Mouse (Mus musculus) testis, adult 2 months (tissue): ENCODE results near the gene Zmynd10. TPM values are rescaled to one million over a fixed set of nuclear protein-coding genes. Genes with fewer than 3 reads are reported as not detected.

Source experiments
- H3K27ac ChIP-seq: fragments of 200-500 bp; 2 replicates; pipeline ENCODE4 v1.5.1; 2012; ENCODE audit warnings: low read depth, low read length; ENCODE audit not compliant: control insufficient read depth, insufficient read depth
- H3K27me3 ChIP-seq: fragments of 200-500 bp; 2 replicates; pipeline ENCODE4 v1.6.1; 2012; ENCODE audit warnings: mild to moderate bottlenecking, low read length, moderate library complexity; ENCODE audit not compliant: control insufficient read depth, insufficient read depth
- H3K36me3 ChIP-seq: fragments of 200-500 bp; 2 replicates; pipeline ENCODE4 v1.6.1; 2012; ENCODE audit warnings: mild to moderate bottlenecking, low read length; ENCODE audit not compliant: control insufficient read depth, insufficient read depth
- H3K4me1 ChIP-seq: fragments of 200-500 bp; 2 replicates; pipeline ENCODE4 v1.6.1; 2012; ENCODE audit warnings: low read length; ENCODE audit not compliant: control insufficient read depth, insufficient read depth
- H3K4me3 ChIP-seq: fragments of 200-500 bp; 2 replicates; pipeline ENCODE4 v1.5.1; 2012; ENCODE audit warnings: low read depth, mild to moderate bottlenecking, low read length, moderate library complexity, mixed read lengths; ENCODE audit not compliant: control insufficient read depth
- CTCF ChIP-seq: fragments of 200-500 bp; IDR thresholded peaks from 2 replicates; pipeline ENCODE4 v1.5.1; 2012; ENCODE audit warnings: low read depth, mild to moderate bottlenecking, inconsistent platforms, low read length, moderate library complexity; ENCODE audit not compliant: control insufficient read depth, insufficient read depth, insufficient replicate concordance
- POLR2A ChIP-seq: fragments of 200-500 bp; IDR thresholded peaks from 2 replicates; pipeline ENCODE4 v1.6.1; 2012; ENCODE audit warnings: low read depth, mild to moderate bottlenecking, inconsistent platforms, low read length, moderate library complexity; ENCODE audit not compliant: control insufficient read depth
- polyA plus RNA-seq: library from polyadenylated mRNA; depleted of rRNA; stranded (reverse); fragments of >200 nt; gene quantifications from 2 replicates; pipeline ENCODE4 v1.2.3, GENCODE M21; 2012

The Zmynd10 gene
- polyA plus RNA-seq, 1 experiment, result 245 TPM

DNA sequence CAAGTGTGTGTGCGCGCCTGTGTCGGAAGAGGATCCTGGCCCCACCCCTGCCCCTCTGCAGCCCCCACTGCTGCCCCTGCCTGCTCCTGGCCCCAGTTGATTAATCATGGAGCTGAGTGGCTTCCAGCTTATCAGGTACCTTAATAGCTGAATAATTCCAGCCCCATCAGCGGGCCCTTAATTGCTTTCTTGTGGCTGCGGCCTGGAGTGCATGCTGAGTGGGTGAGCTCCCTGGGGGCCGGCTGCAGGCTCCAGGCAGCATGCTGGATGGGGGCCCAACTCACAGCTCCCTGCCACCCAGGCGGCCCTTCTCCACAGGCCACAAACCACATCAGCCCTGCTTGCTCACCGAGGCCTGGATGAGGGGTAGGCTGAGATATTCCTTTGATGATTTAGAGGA is 35.7 kb upstream of the Zmynd10 start:
- TF ChIP-seq POLR2A, result no peak
- H3K4me1 ChIP-seq, result no peaks in the 10 kb centered on the region
- no peak overlapping the region for H3K27ac ChIP-seq

DNA sequence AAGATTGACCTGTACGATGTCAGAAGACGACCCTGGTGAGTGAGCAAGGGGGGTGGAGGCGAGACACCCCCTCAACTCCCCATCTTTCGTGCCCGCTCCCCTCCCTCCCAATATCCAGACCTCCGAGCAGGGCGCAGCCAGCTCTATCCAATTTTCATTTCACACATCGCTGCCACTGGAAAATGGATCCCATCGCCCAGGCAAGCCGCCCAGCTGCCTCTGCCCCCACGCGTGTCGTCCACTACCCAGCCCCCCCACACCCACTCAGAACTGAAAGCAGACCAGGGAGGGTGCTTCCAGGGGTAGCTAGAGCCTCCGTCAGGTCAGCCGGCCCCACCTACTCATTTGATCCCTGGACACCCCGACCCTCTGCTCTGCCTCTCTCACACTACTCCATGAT is 34.8 kb upstream of the Zmynd10 start:
- H3K36me3 ChIP-seq, result no peaks in the 10 kb centered on the region
- no peaks in the 10 kb centered on the region for H3K27me3 ChIP-seq
- no peak overlapping the region for H3K4me3 ChIP-seq
- no peak for TF ChIP-seq CTCF
- no peak for TF ChIP-seq POLR2A
- no peak overlapping the region for H3K27ac ChIP-seq
- H3K4me1 ChIP-seq, result no peaks in the 10 kb centered on the region

More for the DNA sequence above, 35.7 kb upstream of the Zmynd10 start:
- Histone ChIP-seq H3K4me3 (no peak overlapping the region), H3K27me3 (no peaks in the 10 kb centered on the region), H3K36me3 (no peaks in the 10 kb centered on the region)

DNA sequence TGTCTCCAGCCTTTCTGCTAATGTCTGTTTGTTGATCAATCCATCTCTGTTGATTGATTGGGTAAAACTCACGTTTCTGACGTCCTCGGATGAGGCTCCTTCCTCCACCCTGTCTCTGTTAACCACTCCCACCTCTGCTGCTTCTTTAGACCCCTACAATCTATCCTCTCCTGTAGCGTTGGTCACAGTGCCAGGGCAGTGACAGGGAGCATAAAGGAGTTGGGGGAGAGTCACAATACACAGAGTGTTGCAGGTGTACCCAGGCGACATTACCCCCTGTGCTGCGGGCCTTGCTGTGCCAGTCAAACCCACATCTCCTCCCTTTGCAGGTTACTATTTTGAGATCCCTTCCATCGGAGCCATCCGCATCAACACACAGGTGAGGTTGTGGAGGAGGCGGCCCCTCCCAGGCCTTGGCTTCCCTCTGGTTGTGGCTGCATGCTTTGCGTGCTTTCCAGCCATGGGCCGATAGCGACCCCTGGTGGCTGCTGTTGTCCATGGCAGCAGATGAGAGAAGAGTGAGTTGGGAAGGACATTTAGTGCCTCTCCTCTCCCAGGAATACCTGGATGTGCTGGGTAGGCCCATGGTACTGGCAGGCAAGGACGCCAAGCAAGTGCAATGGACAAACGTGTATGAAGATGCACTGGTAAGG is 32.7 kb upstream of the Zmynd10 start:
- Histone ChIP-seq H3K4me1 (no peaks in the 10 kb centered on the region), H3K27me3 (no peaks in the 10 kb centered on the region), H3K36me3 (no peaks in the 10 kb centered on the region), H3K4me3 (no peak overlapping the region), H3K27ac (no peak overlapping the region)
- TF ChIP-seq CTCF (peak; percentile 97), POLR2A (no peak)

DNA sequence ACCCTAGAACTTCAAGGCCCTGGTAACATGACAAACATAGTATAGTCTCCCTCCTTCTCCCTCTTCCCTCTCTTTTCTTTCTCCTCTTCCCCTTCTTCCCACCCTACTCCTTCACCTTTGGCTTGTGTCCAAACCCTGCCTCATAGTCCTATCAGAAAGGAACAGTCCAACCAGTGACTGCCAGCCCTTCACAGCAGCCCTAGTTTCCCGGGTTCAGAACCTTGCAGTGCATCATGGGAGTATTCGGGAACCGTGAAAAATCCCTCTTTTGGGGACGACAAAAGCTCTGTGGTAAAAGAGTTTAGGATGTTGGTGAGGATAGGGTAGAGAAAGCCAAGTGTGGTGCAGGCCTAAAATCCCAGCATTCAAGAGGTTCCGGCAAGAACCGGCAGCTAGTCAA is 26.8 kb upstream of the Zmynd10 start:
- no peaks in the 10 kb centered on the region for H3K36me3 ChIP-seq
- no peaks in the 10 kb centered on the region for H3K27me3 ChIP-seq
- no peak for TF ChIP-seq CTCF
- no peak for TF ChIP-seq POLR2A
- no peak overlapping the region for H3K4me3 ChIP-seq
- H3K27ac ChIP-seq, result no peak overlapping the region
- H3K4me1 ChIP-seq, result no peaks in the 10 kb centered on the region

DNA sequence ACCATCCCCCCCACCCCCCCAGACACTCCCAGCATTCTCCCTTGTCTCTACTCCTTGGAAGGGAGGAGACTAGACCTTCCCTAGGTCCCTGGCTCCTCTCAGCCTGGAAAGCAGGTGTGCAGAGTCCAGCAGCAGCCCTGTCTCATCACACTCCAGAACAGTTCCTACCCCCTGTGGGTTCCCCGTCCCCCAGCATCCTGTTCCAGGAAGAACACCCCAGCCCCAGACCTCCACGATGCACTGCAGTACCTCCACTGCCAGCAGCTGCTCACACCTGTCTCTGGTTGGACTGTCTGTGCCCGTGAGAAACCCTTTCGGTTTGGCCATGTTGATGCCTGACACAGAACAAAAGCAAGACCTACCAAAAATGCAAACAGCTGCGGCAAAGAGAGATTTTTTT is 25.9 kb upstream of the Zmynd10 start:
- TF ChIP-seq CTCF (no peak), POLR2A (no peak)
- H3K4me1 ChIP-seq, result peaks cover under 1% of the 10 kb centered on the region
- no peak overlapping the region for H3K27ac ChIP-seq
- H3K4me3 ChIP-seq, result no peak overlapping the region
- no peaks in the 10 kb centered on the region for H3K27me3 ChIP-seq
- H3K36me3 ChIP-seq, result no peaks in the 10 kb centered on the region

DNA sequence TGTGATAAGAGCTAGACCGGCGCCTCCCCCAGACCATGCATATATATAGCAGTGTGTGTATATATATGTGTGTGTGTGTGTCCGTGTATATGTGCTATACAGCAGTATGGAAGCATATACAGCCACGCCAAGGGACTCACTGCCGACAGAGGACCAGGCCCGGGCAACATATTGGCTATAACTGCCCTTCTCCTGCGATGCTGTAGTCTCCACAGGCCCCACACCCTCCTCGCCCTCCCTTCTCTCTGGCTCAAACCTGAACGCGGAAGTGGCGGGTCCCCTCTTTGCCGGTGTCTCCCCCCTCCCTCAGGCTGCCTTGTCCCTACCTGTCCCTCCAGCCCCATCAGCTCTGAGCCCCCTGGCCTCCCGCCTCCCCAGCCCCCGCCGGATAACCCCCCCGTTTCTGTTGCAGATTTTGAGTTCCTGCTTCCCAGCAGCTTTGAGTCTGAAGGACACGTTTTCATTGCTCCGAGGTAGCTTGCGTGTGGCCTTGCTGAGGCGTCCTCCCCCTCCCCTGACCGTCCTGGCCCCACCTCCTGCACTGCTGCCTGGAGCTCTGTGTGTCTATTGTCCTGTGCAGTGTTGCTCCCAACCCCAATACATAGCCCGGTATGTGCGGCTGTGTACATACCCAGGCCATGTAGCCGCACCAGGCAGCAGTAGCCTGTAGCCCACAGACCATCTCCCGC is 25.2 kb upstream of the Zmynd10 start:
- Histone ChIP-seq H3K27me3 (no peaks in the 10 kb centered on the region), H3K4me1 (peaks cover 6% of the 10 kb centered on the region), H3K36me3 (no peaks in the 10 kb centered on the region), H3K27ac (no peak overlapping the region), H3K4me3 (no peak overlapping the region)
- TF ChIP-seq POLR2A (no peak), CTCF (no peak)

DNA sequence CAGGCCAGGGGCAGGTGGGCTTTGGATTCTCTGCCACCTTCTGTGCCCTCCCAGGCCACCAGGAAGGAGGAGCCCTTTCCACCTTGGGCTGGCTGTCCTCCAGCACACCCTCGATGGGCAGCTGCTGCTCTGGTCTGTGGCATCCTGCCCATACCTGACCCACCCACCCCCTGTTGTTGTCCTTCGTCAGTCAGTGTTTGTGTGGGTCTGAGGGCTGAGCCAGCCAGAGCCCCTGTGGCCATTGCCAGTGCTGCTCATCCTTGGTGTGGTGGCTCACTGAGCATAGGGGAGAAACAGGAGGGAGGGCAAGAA is 24.7 kb upstream of the Zmynd10 start:
- H3K4me1 ChIP-seq, result peaks cover 8% of the 10 kb centered on the region
- no peak overlapping the region for H3K27ac ChIP-seq
- TF ChIP-seq POLR2A, result no peak
- TF ChIP-seq CTCF, result no peak
- H3K4me3 ChIP-seq, result no peak overlapping the region
- no peaks in the 10 kb centered on the region for H3K27me3 ChIP-seq
- no peaks in the 10 kb centered on the region for H3K36me3 ChIP-seq
